Mouse (Mus musculus) MEL (cell line): ENCODE measurements at regions not wholly inside any gene's neighbourhood (a gene's known extent, or its start where the extent isn't known, plus 50 kb on each side); places are given as distances from the start of the nearest gene placed in this dataset.

Experiments
- DNase-seq: peaks from one replicate; pipeline ENCODE4 v3.0.0; 2011; ENCODE audit warnings: low read depth, low spot score
- H3K27ac ChIP-seq: 2 replicates; pipeline ENCODE4 v1.5.1; 2012; ENCODE audit warnings: low read depth, mild to moderate bottlenecking, control low read depth, low read length, moderate library complexity; ENCODE audit not compliant: control insufficient read depth
- H3K27me3 ChIP-seq, 2 experiments: fragments of 150-350 bp in 1 of 2; sonication (generic) in 1 of 2; 2 replicates each; pipeline ENCODE4 v1.6.1; 2012; ENCODE audit warnings: low read length in 2 of 2, mild to moderate bottlenecking in 2 of 2, improper control_type of control experiment in 1 of 2, moderate library complexity in 1 of 2; ENCODE audit not compliant: insufficient read depth in 2 of 2, control insufficient read depth in 1 of 2
- H3K36me3 ChIP-seq, 2 experiments: 2 replicates each; pipeline ENCODE4 v1.6.1; 2012 to 2014; ENCODE audit warnings: low read length in 2 of 2, improper control_type of control experiment in 1 of 2, inconsistent platforms in 1 of 2, mild to moderate bottlenecking in 1 of 2; ENCODE audit not compliant: insufficient read depth in 2 of 2, control insufficient read depth in 1 of 2
- H3K4me1 ChIP-seq, 2 experiments: fragments of 150-350 bp in 1 of 2; sonication (generic) in 1 of 2; 2 replicates each; pipeline ENCODE4 v1.6.1; 2012; ENCODE audit warnings: low read length in 2 of 2, improper control_type of control experiment in 1 of 2, mild to moderate bottlenecking in 1 of 2; ENCODE audit not compliant: insufficient read depth in 2 of 2, control insufficient read depth in 1 of 2
- H3K4me3 ChIP-seq, 2 experiments: fragments of 150-350 bp in 1 of 2; sonication (generic) in 1 of 2; 2 replicates each; pipeline ENCODE4 v1.5.1; 2012; ENCODE audit warnings: low read depth in 2 of 2, low read length in 2 of 2, mild to moderate bottlenecking in 2 of 2, moderate library complexity in 2 of 2, control low read depth in 1 of 2, improper control_type of control experiment in 1 of 2; ENCODE audit not compliant: control insufficient read depth in 1 of 2, insufficient read depth in 1 of 2
- H3K79me2 ChIP-seq: 2 replicates; pipeline ENCODE4 v1.6.1; 2012; ENCODE audit warnings: mild to moderate bottlenecking, low read length, moderate library complexity; ENCODE audit not compliant: control insufficient read depth, poor library complexity, insufficient read depth
- H3K9ac ChIP-seq: 2 replicates; pipeline ENCODE4 v1.6.1; 2012; ENCODE audit warnings: low read depth, mild to moderate bottlenecking, control low read depth, low read length, moderate library complexity; ENCODE audit not compliant: control insufficient read depth, poor library complexity, severe bottlenecking
- H3K9me3 ChIP-seq: fragments of 150-350 bp; sonication (generic); replicated peaks from 2 replicates; pipeline ENCODE4 v1.6.1; 2012; ENCODE audit warnings: mild to moderate bottlenecking, low read length, improper control_type of control experiment, moderate library complexity; ENCODE audit not compliant: insufficient read depth
- CHD1 ChIP-seq: IDR thresholded peaks from 2 replicates; pipeline ENCODE4 v1.6.1; 2012; ENCODE audit warnings: low read depth, mild to moderate bottlenecking, inconsistent platforms, low read length, improper control_type of control experiment
- CHD2 ChIP-seq: IDR thresholded peaks from 2 replicates; pipeline ENCODE4 v1.6.1; 2011; ENCODE audit warnings: low read length, improper control_type of control experiment
- CTCF ChIP-seq, 3 experiments: IDR thresholded peaks in 2 of 3; conservative IDR thresholded peaks in 1 of 3; 2 replicates each; pipeline ENCODE4 v1.5.1; 2011 to 2012; ENCODE audit warnings: low read length in 3 of 3, low read depth in 2 of 3, mild to moderate bottlenecking in 2 of 3, improper control_type of control experiment in 1 of 3, inconsistent platforms in 1 of 3, mixed read lengths in 1 of 3, moderate library complexity in 1 of 3; ENCODE audit not compliant: control insufficient read depth in 1 of 3, insufficient read depth in 1 of 3, poor library complexity in 1 of 3, severe bottlenecking in 1 of 3
- GABPA ChIP-seq: IDR thresholded peaks from 2 replicates; pipeline ENCODE4 v1.6.1; 2012; ENCODE audit warnings: low read depth, mild to moderate bottlenecking, inconsistent platforms, low read length, improper control_type of control experiment, moderate library complexity
- GATA1 ChIP-seq: IDR thresholded peaks from 2 replicates; pipeline ENCODE4 v1.6.1; 2011; ENCODE audit warnings: low read depth, low read length, improper control_type of control experiment
- HCFC1 ChIP-seq: IDR thresholded peaks from 2 replicates; pipeline ENCODE4 v1.6.1; 2012; ENCODE audit warnings: low read depth, mild to moderate bottlenecking, inconsistent platforms, low read length, improper control_type of control experiment, moderate library complexity
- JUND ChIP-seq: IDR thresholded peaks from 2 replicates; pipeline ENCODE4 v1.6.1; 2011; ENCODE audit warnings: low read depth, mild to moderate bottlenecking, improper control_type of control experiment, low read length
- MAFK ChIP-seq: IDR thresholded peaks from 2 replicates; pipeline ENCODE4 v1.6.1; 2011; ENCODE audit warnings: low read depth, mild to moderate bottlenecking, low read length, improper control_type of control experiment, borderline replicate concordance
- MAX ChIP-seq: IDR thresholded peaks from 2 replicates; pipeline ENCODE4 v1.6.1; 2011; ENCODE audit warnings: low read length, improper control_type of control experiment
- MAZ ChIP-seq: IDR thresholded peaks from 2 replicates; pipeline ENCODE4 v1.6.1; 2012; ENCODE audit warnings: low read depth, mild to moderate bottlenecking, inconsistent platforms, low read length, improper control_type of control experiment
- MYB ChIP-seq: IDR thresholded peaks from 2 replicates; pipeline ENCODE4 v1.6.1; 2011; ENCODE audit warnings: mild to moderate bottlenecking, low read depth, low read length, improper control_type of control experiment
- MYC ChIP-seq: IDR thresholded peaks from 2 replicates; pipeline ENCODE4 v1.6.1; 2011; ENCODE audit warnings: low read depth, mild to moderate bottlenecking, low read length, improper control_type of control experiment, moderate library complexity
- NRF1 ChIP-seq: IDR thresholded peaks from 2 replicates; pipeline ENCODE4 v1.6.1; 2014; ENCODE audit warnings: low read depth, mild to moderate bottlenecking, inconsistent platforms, low read length, improper control_type of control experiment, moderate library complexity; ENCODE audit not compliant: poor library complexity, insufficient read depth, severe bottlenecking
- POLR2A ChIP-seq, 2 experiments: IDR thresholded peaks; 2 replicates each; pipeline ENCODE4 v1.6.1; 2011 to 2012; ENCODE audit warnings: low read length in 2 of 2, mild to moderate bottlenecking in 2 of 2, control low read depth in 1 of 2, improper control_type of control experiment in 1 of 2, low read depth in 1 of 2, moderate library complexity in 1 of 2; ENCODE audit not compliant: control insufficient read depth in 1 of 2, insufficient read depth in 1 of 2, poor library complexity in 1 of 2
- POLR2AphosphoS2 ChIP-seq: IDR thresholded peaks from 2 replicates; pipeline ENCODE4 v1.6.1; 2011; ENCODE audit warnings: low read length, improper control_type of control experiment
- POLR2AphosphoS5 ChIP-seq: IDR thresholded peaks from 2 replicates; pipeline ENCODE4 v1.6.1; 2012; ENCODE audit warnings: low read depth, borderline replicate concordance, mild to moderate bottlenecking, inconsistent platforms, low read length, moderate library complexity, mixed read lengths
- RAD21 ChIP-seq: IDR thresholded peaks from 2 replicates; pipeline ENCODE4 v1.6.1; 2011; ENCODE audit warnings: mild to moderate bottlenecking, low read depth, low read length, improper control_type of control experiment
- SIN3A ChIP-seq: IDR thresholded peaks from 2 replicates; pipeline ENCODE4 v1.6.1; 2012; ENCODE audit warnings: low read length, improper control_type of control experiment, inconsistent platforms
- TBP ChIP-seq: IDR thresholded peaks from 2 replicates; pipeline ENCODE4 v1.8.0; 2011; ENCODE audit warnings: low read depth, low read length, improper control_type of control experiment
- ZC3H11A ChIP-seq: IDR thresholded peaks from 2 replicates; pipeline ENCODE4 v1.6.1; 2012; ENCODE audit warnings: low read depth, mild to moderate bottlenecking, inconsistent platforms, low read length, improper control_type of control experiment
- ZMIZ1 ChIP-seq: IDR thresholded peaks from 2 replicates; pipeline ENCODE4 v1.6.1; 2012; ENCODE audit warnings: low read depth, mild to moderate bottlenecking, inconsistent platforms, low read length, improper control_type of control experiment, moderate library complexity

- Histone ChIP-seq H3K9ac (no peak overlapping the region), H3K27ac (no peak overlapping the region), H3K27me3 (no peaks in the 10 kb centered on the region), H3K9me3 (no peaks in the 10 kb centered on the region), H3K36me3 (no peaks in the 10 kb centered on the region), H3K4me3 (no peak overlapping the region), H3K4me1 (no peaks in the 10 kb centered on the region), H3K79me2 (no peaks in the 10 kb centered on the region)
- no peak for TF ChIP-seq ZC3H11A
- TF ChIP-seq CTCF (IDR thresholded peaks at IDR 0.05 in 2 of 3, conservative IDR thresholded peaks at IDR 0.05 in 1 of 3; ENCODE audit: control insufficient read depth in 1 of 3, insufficient read depth in 1 of 3, low read depth in 2 of 3, low read length in 3 of 3, poor library complexity in 1 of 3, severe bottlenecking in 1 of 3) = no peak
- TF ChIP-seq CHD1 = no peak
- no peak for TF ChIP-seq POLR2AphosphoS2
- no peak for TF ChIP-seq TBP
- no peak for TF ChIP-seq ZMIZ1
- TF ChIP-seq JUND = no peak
- no peak for TF ChIP-seq POLR2AphosphoS5
- no peak for TF ChIP-seq MYB
- TF ChIP-seq HCFC1 = no peak
- TF ChIP-seq MAFK = no peak
- DNase-seq = no peak
Observed at GRCm38 (mm10) chr9:47384185-47384854, 145.7 kb upstream of the Cadm1 start.

- no peaks in the 10 kb centered on the region for H3K9me3 ChIP-seq
- no peaks in the 10 kb centered on the region for H3K36me3 ChIP-seq
- no peaks in the 10 kb centered on the region for H3K4me1 ChIP-seq
- no peak overlapping the region for H3K4me3 ChIP-seq
- DNase-seq = no peak
- no peak overlapping the region for H3K27ac ChIP-seq
- no peak for TF ChIP-seq POLR2AphosphoS5
- no peak for TF ChIP-seq GABPA
- TF ChIP-seq POLR2AphosphoS2 = no peak
- no peak for TF ChIP-seq CHD1
- no peak for TF ChIP-seq POLR2A (IDR thresholded peaks at IDR 0.05; ENCODE audit: control insufficient read depth in 1 of 2, insufficient read depth in 1 of 2, low read depth in 1 of 2, low read length in 2 of 2, poor library complexity in 1 of 2)
- no peak for TF ChIP-seq MYC
- TF ChIP-seq HCFC1 = no peak
- no peak for TF ChIP-seq SIN3A
- no peak for TF ChIP-seq GATA1
- TF ChIP-seq NRF1 = no peak
- TF ChIP-seq RAD21 = no peak
- no peak for TF ChIP-seq CHD2
- no peak for TF ChIP-seq MYB
- TF ChIP-seq MAX = no peak
- no peak for TF ChIP-seq MAZ
- H3K27me3 ChIP-seq = no peaks in the 10 kb centered on the region
- no peak overlapping the region for H3K9ac ChIP-seq
- no peaks in the 10 kb centered on the region for H3K79me2 ChIP-seq
Observed at GRCm38 (mm10) chr9:47386646-47387045, 143.3 kb upstream of the Cadm1 start.
